Mouse (Mus musculus): Measurements from ENCODE around the gene Tecpr1. TPM values are rescaled to one million over a fixed set of nuclear protein-coding genes. Genes with fewer than 3 reads are reported as not detected.

Tecpr1 gene
- polyA plus RNA-seq, 1 experiment from 2014 or later = 21.7 TPM

- Histone ChIP-seq H3K4me3 (ENCODE audit: low read depth, low read length) (no peak overlapping the region), H3K9me3 (replicated peaks; ENCODE audit: control insufficient read depth, low read length) (no peaks in the 10 kb centered on the region), H3K4me2 (ENCODE audit: low read length) (no peak overlapping the region), H3K4me1 (ENCODE audit: control insufficient read depth, insufficient read depth, low read length) (no peaks in the 10 kb centered on the region), H3K9ac (ENCODE audit: low read length) (no peak overlapping the region), H3K27me3 (replicated peaks; ENCODE audit: control insufficient read depth, insufficient read depth, low read length) (no peaks in the 10 kb centered on the region), H3K36me3 (ENCODE audit: control insufficient read depth, insufficient read depth, low read length) (no peaks in the 10 kb centered on the region), H3K27ac (ENCODE audit: low read depth, low read length) (no peak overlapping the region)
- DNase-seq (ENCODE audit: low spot score) (no peak), ATAC-seq (no peak)
- WGBS = 85% methylated on average over 7 of the region's 7 CpGs
These were observed 6.8 kb upstream of the Tecpr1 start for GRCm38 (mm10) chr5:144230216-144230615.

GRCm38 (mm10) chr5:144226220-144226619 is 2.8 kb upstream of the Tecpr1 start:
- 29% methylated on average over 11 of the region's 11 CpGs for WGBS
- Histone ChIP-seq H3K9ac (ENCODE audit: low read length) (no peak overlapping the region), H3K9me3 (replicated peaks; ENCODE audit: control insufficient read depth, low read length) (no peaks in the 10 kb centered on the region), H3K4me3 (ENCODE audit: low read depth, low read length) (no peak overlapping the region), H3K4me1 (ENCODE audit: control insufficient read depth, insufficient read depth, low read length) (peaks cover 10% of the 10 kb centered on the region), H3K36me3 (ENCODE audit: control insufficient read depth, insufficient read depth, low read length) (no peaks in the 10 kb centered on the region), H3K27ac (ENCODE audit: low read depth, low read length) (no peak overlapping the region), H3K27me3 (replicated peaks; ENCODE audit: control insufficient read depth, insufficient read depth, low read length) (no peaks in the 10 kb centered on the region), H3K4me2 (ENCODE audit: low read length) (no peak overlapping the region)
- ATAC-seq (no peak), DNase-seq (ENCODE audit: low spot score) (no peak)

GRCm38 (mm10) chr5:144223899-144224816 is 743 bp upstream of the Tecpr1 start:
- peaks cover 10% of the 10 kb centered on the region for H3K4me1 ChIP-seq (ENCODE audit: control insufficient read depth, insufficient read depth, low read length)
- peak overlapping the region; percentile 80 for H3K27ac ChIP-seq (ENCODE audit: low read depth, low read length)
- peak overlapping the region; percentile 69 for H3K4me2 ChIP-seq (ENCODE audit: low read length)
- peak overlapping the region; percentile 74 for H3K9ac ChIP-seq (ENCODE audit: low read length)
- DNase-seq (ENCODE audit: low spot score) = no peak
- ATAC-seq = peak; percentile 45
- no peaks in the 10 kb centered on the region for H3K36me3 ChIP-seq (ENCODE audit: control insufficient read depth, insufficient read depth, low read length)
- no peaks in the 10 kb centered on the region for H3K27me3 ChIP-seq (replicated peaks; ENCODE audit: control insufficient read depth, insufficient read depth, low read length)
- H3K9me3 ChIP-seq (replicated peaks; ENCODE audit: control insufficient read depth, low read length) = no peaks in the 10 kb centered on the region
- peak overlapping the region; percentile 67 for H3K4me3 ChIP-seq (ENCODE audit: low read depth, low read length)
- WGBS = 25% methylated on average over 18 of the region's 18 CpGs

- 5% methylated on average over 22 of the region's 25 CpGs for WGBS
These were observed 458 bp downstream of the Tecpr1 start for GRCm38 (mm10) chr5:144222811-144223502.

GRCm38 (mm10) chr5:144221305-144221704 is 2.1 kb downstream of the Tecpr1 start:
- Histone ChIP-seq H3K9me3 (replicated peaks; ENCODE audit: control insufficient read depth, low read length) (no peaks in the 10 kb centered on the region), H3K27ac (ENCODE audit: low read depth, low read length) (no peak overlapping the region), H3K27me3 (replicated peaks; ENCODE audit: control insufficient read depth, insufficient read depth, low read length) (no peaks in the 10 kb centered on the region), H3K36me3 (ENCODE audit: control insufficient read depth, insufficient read depth, low read length) (peaks cover 10% of the 10 kb centered on the region), H3K9ac (ENCODE audit: low read length) (no peak overlapping the region), H3K4me1 (ENCODE audit: control insufficient read depth, insufficient read depth, low read length) (peaks cover 10% of the 10 kb centered on the region), H3K4me3 (ENCODE audit: low read depth, low read length) (no peak overlapping the region), H3K4me2 (ENCODE audit: low read length) (no peak overlapping the region)
- ATAC-seq (no peak), DNase-seq (ENCODE audit: low spot score) (no peak)
- WGBS = 78% methylated on average over 4 of the region's 4 CpGs

More at GRCm38 (mm10) chr5:144222811-144223502, 458 bp downstream of the Tecpr1 start:
- ATAC-seq (peak; percentile 74), DNase-seq (ENCODE audit: low spot score) (peak; percentile 52)
- peak overlapping the region; percentile 67 for H3K4me3 ChIP-seq (ENCODE audit: low read depth, low read length)
- no peaks in the 10 kb centered on the region for H3K36me3 ChIP-seq (ENCODE audit: control insufficient read depth, insufficient read depth, low read length)
- peaks cover 10% of the 10 kb centered on the region for H3K4me1 ChIP-seq (ENCODE audit: control insufficient read depth, insufficient read depth, low read length)
- H3K4me2 ChIP-seq (ENCODE audit: low read length) = peak overlapping the region; percentile 69
- H3K9ac ChIP-seq (ENCODE audit: low read length) = peak overlapping the region; percentile 74
- no peaks in the 10 kb centered on the region for H3K27me3 ChIP-seq (replicated peaks; ENCODE audit: control insufficient read depth, insufficient read depth, low read length)
- H3K27ac ChIP-seq (ENCODE audit: low read depth, low read length) = peak overlapping the region; percentile 62
- no peaks in the 10 kb centered on the region for H3K9me3 ChIP-seq (replicated peaks; ENCODE audit: control insufficient read depth, low read length)

GRCm38 (mm10) chr5:144219936-144220335 is 3.5 kb downstream of the Tecpr1 start:
- H3K4me2 ChIP-seq (ENCODE audit: low read length) = no peak overlapping the region
- no peak overlapping the region for H3K9ac ChIP-seq (ENCODE audit: low read length)
- no peak overlapping the region for H3K27ac ChIP-seq (ENCODE audit: low read depth, low read length)
- WGBS = 92% methylated on average over 5 of the region's 5 CpGs
- no peak overlapping the region for H3K4me3 ChIP-seq (ENCODE audit: low read depth, low read length)
- DNase-seq (ENCODE audit: low spot score) (no peak), ATAC-seq (no peak)
- H3K4me1 ChIP-seq (ENCODE audit: control insufficient read depth, insufficient read depth, low read length) = peaks cover 10% of the 10 kb centered on the region
- no peaks in the 10 kb centered on the region for H3K27me3 ChIP-seq (replicated peaks; ENCODE audit: control insufficient read depth, insufficient read depth, low read length)
- H3K9me3 ChIP-seq (replicated peaks; ENCODE audit: control insufficient read depth, low read length) = no peaks in the 10 kb centered on the region
- H3K36me3 ChIP-seq (ENCODE audit: control insufficient read depth, insufficient read depth, low read length) = peaks cover 22% of the 10 kb centered on the region

GRCm38 (mm10) chr5:144219306-144219705 is 4.1 kb downstream of the Tecpr1 start:
- Histone ChIP-seq H3K9ac (ENCODE audit: low read length) (no peak overlapping the region), H3K4me3 (ENCODE audit: low read depth, low read length) (no peak overlapping the region), H3K4me2 (ENCODE audit: low read length) (no peak overlapping the region), H3K27me3 (replicated peaks; ENCODE audit: control insufficient read depth, insufficient read depth, low read length) (no peaks in the 10 kb centered on the region), H3K4me1 (ENCODE audit: control insufficient read depth, insufficient read depth, low read length) (peaks cover 10% of the 10 kb centered on the region), H3K36me3 (ENCODE audit: control insufficient read depth, insufficient read depth, low read length) (peaks cover 23% of the 10 kb centered on the region), H3K9me3 (replicated peaks; ENCODE audit: control insufficient read depth, low read length) (no peaks in the 10 kb centered on the region), H3K27ac (ENCODE audit: low read depth, low read length) (no peak overlapping the region)
- no peak for ATAC-seq
- no peak for DNase-seq (ENCODE audit: low spot score)
- 77% methylated on average over 12 of the region's 12 CpGs for WGBS

GRCm38 (mm10) chr5:144218061-144218460 is 5.4 kb downstream of the Tecpr1 start:
- H3K9me3 ChIP-seq (replicated peaks; ENCODE audit: control insufficient read depth, low read length) = no peaks in the 10 kb centered on the region
- H3K4me3 ChIP-seq (ENCODE audit: low read depth, low read length) = no peak overlapping the region
- no peak overlapping the region for H3K9ac ChIP-seq (ENCODE audit: low read length)
- no peak for ATAC-seq
- WGBS = 91% methylated on average over 7 of the region's 7 CpGs
- H3K4me2 ChIP-seq (ENCODE audit: low read length) = no peak overlapping the region
- no peaks in the 10 kb centered on the region for H3K27me3 ChIP-seq (replicated peaks; ENCODE audit: control insufficient read depth, insufficient read depth, low read length)
- peaks cover 34% of the 10 kb centered on the region for H3K36me3 ChIP-seq (ENCODE audit: control insufficient read depth, insufficient read depth, low read length)
- DNase-seq (ENCODE audit: low spot score) = no peak
- peaks cover 10% of the 10 kb centered on the region for H3K4me1 ChIP-seq (ENCODE audit: control insufficient read depth, insufficient read depth, low read length)
- H3K27ac ChIP-seq (ENCODE audit: low read depth, low read length) = no peak overlapping the region

GRCm38 (mm10) chr5:144215992-144216391 is 7.4 kb downstream of the Tecpr1 start:
- no peaks in the 10 kb centered on the region for H3K4me1 ChIP-seq (ENCODE audit: control insufficient read depth, insufficient read depth, low read length)
- H3K9ac ChIP-seq (ENCODE audit: low read length) = no peak overlapping the region
- DNase-seq (ENCODE audit: low spot score) = no peak
- H3K4me3 ChIP-seq (ENCODE audit: low read depth, low read length) = no peak overlapping the region
- no peaks in the 10 kb centered on the region for H3K27me3 ChIP-seq (replicated peaks; ENCODE audit: control insufficient read depth, insufficient read depth, low read length)
- H3K4me2 ChIP-seq (ENCODE audit: low read length) = no peak overlapping the region
- H3K27ac ChIP-seq (ENCODE audit: low read depth, low read length) = no peak overlapping the region
- WGBS = 96% methylated on average over 2 of the region's 2 CpGs
- H3K36me3 ChIP-seq (ENCODE audit: control insufficient read depth, insufficient read depth, low read length) = peaks cover 51% of the 10 kb centered on the region
- no peaks in the 10 kb centered on the region for H3K9me3 ChIP-seq (replicated peaks; ENCODE audit: control insufficient read depth, low read length)
- ATAC-seq = no peak
